Mouse (Mus musculus) heart, postnatal 10 days (tissue): Measurements from ENCODE around the gene Acot3. TPM values are rescaled to one million over a fixed set of nuclear protein-coding genes. Genes with fewer than 3 reads are reported as not detected.
"Not testable (repeated sequence)": the region's sequence is repeated elsewhere in the genome, so short reads cannot be mapped to it uniquely, and the experiment has no call there.

Source experiments
- DNase-seq, 2 experiments: peaks; one replicate each; pipeline ENCODE4 v3.0.0; 2021
- intact Hi-C: fragments of 180-260 bp; cut with DNase I; formaldehyde crosslinking; loops from one replicate; pipeline ENCODE4 v1.15.1; 2025
- total RNA-seq, 2 experiments: library from RNA; stranded (reverse); gene quantifications; 2 replicates each; pipeline ENCODE4 v1.2.3; 2021

Acot3 gene
- total RNA-seq, 2 experiments from 2014 or later, result 2.6 to 3.7 TPM

- intact Hi-C loops, result no loop called here
- DNase-seq, result no peak
Observed at GRCm38 (mm10) chr12:84099605-84100004, 47.7 kb downstream of the Acot3 start.

GRCm38 (mm10) chr12:84100071-84100470 lies 48.1 kb downstream of the Acot3 start:
- intact Hi-C loops, result no loop called here
- no peak for DNase-seq

GRCm38 (mm10) chr12:84100604-84101492 lies 48.9 kb downstream of the Acot3 start, which contains the start of gene Acot6:
Gene Acot6, plus strand, starts transcription at chr12:84100654.
- intact Hi-C loops, result not testable (repeated sequence)
- peak; percentile 56 to 59 for DNase-seq

DNA sequence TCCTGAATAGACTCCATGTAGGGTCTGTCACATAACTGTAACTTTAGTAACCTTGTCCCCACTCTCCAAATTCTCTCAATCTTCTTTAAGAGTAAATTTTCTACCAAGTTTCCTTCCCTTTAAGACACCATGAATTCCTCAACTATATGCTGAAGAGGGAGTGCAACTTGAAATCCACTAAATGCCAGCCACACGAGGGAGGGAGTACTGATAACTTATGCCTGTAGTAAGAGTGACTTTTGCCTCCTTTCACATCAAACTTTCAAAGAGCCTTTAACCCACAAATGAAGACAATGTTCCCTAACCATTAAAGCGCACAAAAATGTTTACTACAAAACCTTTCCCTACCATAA lies 49.5 kb downstream of the Acot3 start:
- DNase-seq, result no peak
- intact Hi-C loops, result no loop called here

- intact Hi-C loops, result no loop called here
Observed at GRCm38 (mm10) chr12:84107012-84107411, 55.1 kb downstream of the Acot3 start.

GRCm38 (mm10) chr12:84107692-84108091 lies 55.7 kb downstream of the Acot3 start:
- DNase-seq, result no peak
- intact Hi-C loops, result no loop called here

More at GRCm38 (mm10) chr12:84107012-84107411, 55.1 kb downstream of the Acot3 start:
- DNase-seq, result no peak

GRCm38 (mm10) chr12:84109924-84110323 lies 58.0 kb downstream of the Acot3 start:
- no peak for DNase-seq
- intact Hi-C loops, result no loop called here

Other genes starting within 250 kb of the Acot3 start
- gene Numb, start 130.2 kb upstream of the Acot3 start, total RNA-seq, result 10 to 100 TPM; 42.7 to 45.1 TPM
- 1 to 10 TPM; 7.2 to 7.7 TPM for gene Riox1, start 101.5 kb upstream of the Acot3 start, total RNA-seq
- gene Heatr4, start 67.3 kb upstream of the Acot3 start, total RNA-seq, result under 1 TPM in 1 of 2 experiments, not detected in 1; 0.17 TPM
- gene Acot2, start 64.3 kb upstream of the Acot3 start, total RNA-seq, result 100 to 1,000 TPM; 201 to 233 TPM
- gene Acot1, start 42.7 kb upstream of the Acot3 start, total RNA-seq, result 100 to 1,000 TPM; 127 to 159 TPM
- 1 to 10 TPM; 1.6 to 2.0 TPM for gene Acot4, start 13.8 kb upstream of the Acot3 start, total RNA-seq
- not detected for gene Gm49366, start 13.2 kb upstream of the Acot3 start, total RNA-seq
- not detected for gene Acot5, start 17.2 kb downstream of the Acot3 start, total RNA-seq
- 1 to 10 TPM; 3.3 to 3.8 TPM for gene Acot6, start 48.5 kb downstream of the Acot3 start, total RNA-seq
- 10 to 100 TPM; 10.3 to 10.6 TPM for gene Dnal1, start 62.2 kb downstream of the Acot3 start, total RNA-seq
- gene Pnma1, start 96.3 kb downstream of the Acot3 start, total RNA-seq, result under 1 TPM; 0.35 to 0.43 TPM
- gene Elmsan1, start 166.7 kb downstream of the Acot3 start, total RNA-seq, result 10 to 100 TPM; 19.5 to 20.3 TPM
- 100 to 1,000 TPM; 155 to 176 TPM for gene Ptgr2, start 233.1 kb downstream of the Acot3 start, total RNA-seq